Mouse (Mus musculus): ENCODE measurements around the gene Lbh. TPM values are rescaled to one million over a fixed set of nuclear protein-coding genes. Genes with fewer than 3 reads are reported as not detected.

Gene Lbh
- polyA plus RNA-seq, 1 experiment = 52.0 TPM

DNA sequence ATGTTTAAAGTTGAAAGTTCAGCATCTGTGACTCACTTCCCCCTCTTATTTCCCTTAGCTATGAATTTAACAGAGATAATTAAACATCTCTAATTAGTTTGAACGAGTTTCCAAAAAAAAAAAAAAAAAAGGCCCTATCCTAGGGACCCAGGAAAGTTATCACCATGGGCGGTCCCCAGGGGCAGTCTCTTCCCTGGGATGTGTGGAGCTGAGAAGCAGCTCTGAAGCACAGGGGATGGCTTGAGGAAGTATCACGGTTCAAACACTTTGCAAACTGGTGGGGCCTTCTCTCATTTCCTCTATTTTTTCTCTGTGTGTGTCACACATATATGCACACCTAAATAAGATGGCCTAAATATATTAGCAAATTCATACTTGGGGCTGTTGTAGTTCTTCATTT, 48.8 kb downstream of the Lbh start:
- DNase-seq (ENCODE audit: extremely low spot score in 1 of 2, low spot score in 1 of 2) = no peak

- no peak for DNase-seq (ENCODE audit: extremely low spot score in 1 of 2, low spot score in 1 of 2)
Observed at GRCm38 (mm10) chr17:72967371-72968175, 49.5 kb downstream of the Lbh start.

GRCm38 (mm10) chr17:72968666-72969065, 50.6 kb downstream of the Lbh start:
- no peak for DNase-seq (ENCODE audit: extremely low spot score in 1 of 2, low spot score in 1 of 2)

GRCm38 (mm10) chr17:72970631-72971161, 52.6 kb downstream of the Lbh start:
- DNase-seq (ENCODE audit: extremely low spot score in 1 of 2, low spot score in 1 of 2) = peak; percentile 81 to 82

DNA sequence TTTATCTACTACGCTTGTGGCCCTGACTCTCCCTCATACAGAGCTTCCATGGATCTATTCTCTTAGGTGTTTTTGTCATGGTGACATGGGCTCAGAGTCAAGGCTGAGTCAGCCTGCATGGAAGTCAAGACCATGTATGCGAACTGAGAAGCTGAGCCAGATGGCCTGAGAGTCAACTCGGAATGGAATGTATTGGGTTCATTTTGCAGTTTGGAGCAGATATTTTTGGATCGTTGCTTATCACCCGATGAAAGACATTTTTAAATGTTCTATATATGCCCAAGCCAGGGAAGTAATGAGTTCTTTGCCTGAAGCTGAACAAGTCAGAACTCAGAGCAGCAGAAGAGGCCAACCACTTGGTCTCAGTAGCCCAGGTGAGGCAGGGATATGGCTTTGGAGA, 54.9 kb downstream of the Lbh start:
- no peak for DNase-seq (ENCODE audit: extremely low spot score in 1 of 2, low spot score in 1 of 2)

DNA sequence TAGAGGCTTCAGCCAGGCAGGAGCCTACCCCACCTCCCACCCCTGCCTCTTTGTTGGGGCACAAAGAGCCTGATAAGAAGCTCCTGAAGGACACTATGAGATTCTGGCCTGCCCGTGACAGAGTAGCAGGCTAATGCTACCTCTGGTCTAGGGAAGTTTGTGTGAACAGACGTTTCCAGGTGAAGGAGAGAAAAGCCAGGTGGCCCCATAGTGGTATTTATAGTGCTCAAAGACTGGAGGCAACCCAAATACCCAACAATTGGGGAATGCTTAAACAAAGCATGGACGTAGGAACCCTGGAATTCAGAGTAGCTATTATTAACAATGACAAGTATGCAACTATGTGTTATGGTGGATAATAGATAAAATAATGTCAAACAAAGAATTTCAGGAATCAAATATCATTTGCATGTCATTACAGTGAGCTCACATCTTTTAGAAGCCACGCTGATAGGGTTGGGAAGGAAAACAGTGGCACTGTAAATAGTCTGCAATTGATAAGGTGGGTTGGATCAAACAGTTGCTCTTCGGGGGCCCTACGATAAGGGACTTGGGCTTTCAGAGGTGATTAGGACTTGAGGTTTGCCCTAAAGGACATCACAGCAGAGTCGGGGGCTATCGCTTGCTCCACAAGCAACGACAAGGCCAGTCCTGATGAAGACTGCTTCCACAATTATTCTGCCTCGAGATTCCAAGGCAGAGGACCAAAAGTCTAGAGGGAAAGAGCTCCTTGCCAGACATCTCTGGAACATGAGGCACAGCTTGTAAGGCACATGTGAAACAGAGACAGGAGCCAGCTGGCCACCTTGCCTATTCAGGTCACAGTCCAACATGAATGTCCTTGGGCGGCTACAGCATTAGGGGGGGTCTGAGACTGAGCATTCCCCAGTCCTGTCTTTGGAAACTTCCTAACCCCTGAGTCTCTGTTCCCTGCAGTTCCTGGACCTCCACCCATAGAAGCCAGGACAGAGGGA, 58.4 kb downstream of the Lbh start:
- DNase-seq (ENCODE audit: extremely low spot score in 1 of 2, low spot score in 1 of 2) = no peak

DNA sequence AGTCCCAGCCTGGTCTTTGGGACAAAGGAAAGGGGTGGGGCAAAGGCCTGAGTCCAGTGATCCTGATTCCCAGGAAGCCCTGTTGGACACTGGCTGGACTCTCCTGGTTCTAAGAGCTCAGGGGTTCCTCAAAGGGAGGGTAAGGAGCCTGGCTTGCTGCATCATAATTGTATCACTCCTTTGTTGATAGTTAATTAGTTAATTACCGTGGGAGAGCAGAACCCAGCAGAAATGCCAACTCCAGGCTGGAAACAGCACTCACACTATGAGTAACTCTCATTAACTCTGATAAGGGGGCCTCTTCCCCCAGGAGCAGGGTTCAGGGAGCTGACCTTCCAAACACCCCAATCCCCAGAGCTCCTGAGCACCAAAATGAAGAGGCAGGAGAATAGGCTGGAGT, 59.5 kb downstream of the Lbh start:
- no peak for DNase-seq (ENCODE audit: extremely low spot score in 1 of 2, low spot score in 1 of 2)

GRCm38 (mm10) chr17:72982156-72982555, 64.1 kb downstream of the Lbh start:
- no peak for DNase-seq (ENCODE audit: extremely low spot score in 1 of 2, low spot score in 1 of 2)

- no peak for DNase-seq (ENCODE audit: extremely low spot score in 1 of 2, low spot score in 1 of 2)
Observed at GRCm38 (mm10) chr17:72983471-72983870, 65.4 kb downstream of the Lbh start.

DNA sequence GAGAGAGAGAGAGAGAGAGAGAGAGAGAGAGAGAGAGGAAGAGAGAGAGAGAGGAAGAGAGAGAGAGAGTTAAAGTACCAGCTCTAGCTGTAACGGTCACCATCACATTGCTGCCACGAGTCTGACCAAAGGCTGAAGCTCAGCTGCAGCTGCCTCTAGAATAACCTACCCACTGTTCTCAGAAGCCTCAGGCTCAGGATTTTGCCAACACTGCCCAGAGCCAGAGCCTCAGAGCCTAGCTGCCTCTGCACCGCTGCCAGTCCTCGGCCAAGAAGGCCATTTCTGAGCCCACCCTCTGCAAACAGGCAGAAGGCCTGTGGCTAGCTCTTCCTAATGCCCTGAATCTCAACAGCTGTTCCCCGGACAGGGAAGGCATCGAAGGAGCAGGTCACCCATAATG, 70.9 kb downstream of the Lbh start:
- peak in 1 of 2 experiments; percentile 24 for DNase-seq (ENCODE audit: extremely low spot score in 1 of 2, low spot score in 1 of 2)

Other genes starting within 250 kb of the Lbh start
- 105 and 109 TPM in 2 replicates for gene Ypel5, start 81.9 kb upstream of the Lbh start, polyA plus RNA-seq (2012; rRNA removed)
- 20.5 and 21.7 TPM in 2 replicates for gene Lclat1, start 189.7 kb downstream of the Lbh start, polyA plus RNA-seq (2012; rRNA removed)